Mouse (Mus musculus) central nervous system, embryonic 18 days (tissue): ENCODE measurements around the gene Ep300. TPM values are rescaled to one million over a fixed set of nuclear protein-coding genes. Genes with fewer than 3 reads are reported as not detected.

Experiments
- polyA plus RNA-seq: library from polyadenylated mRNA; depleted of rRNA; stranded (reverse); fragments of >200 nt; gene quantifications from 2 replicates; pipeline ENCODE4 v1.2.3, GENCODE M21; 2012; rRNA removed

The Ep300 gene
- polyA plus RNA-seq: 31.3 and 33.1 TPM in 2 replicates

GRCm38 (mm10) chr15:81584913-81585745 lies at the start of gene Ep300:
Gene Ep300 (plus strand): TSS chr15:81585351.

GRCm38 (mm10) chr15:81663697-81664561 lies 78.8 kb downstream of the Ep300 start, which contains the start of gene L3mbtl2:
Gene L3mbtl2 (plus strand): TSS chr15:81663889.

GRCm38 (mm10) chr15:81697175-81697574 lies 112.0 kb downstream of the Ep300 start, which contains the start of gene Chadl:
Gene Chadl (minus strand): TSS chr15:81697287.

Other genes starting within 250 kb of the Ep300 start
- 99.0 and 103 TPM in 2 replicates for gene Slc25a17, start 224.5 kb upstream of the Ep300 start, polyA plus RNA-seq
- gene St13, start 185.3 kb upstream of the Ep300 start, polyA plus RNA-seq: 81.5 and 86.0 TPM in 2 replicates
- gene Xpnpep3, start 185.2 kb upstream of the Ep300 start, polyA plus RNA-seq: 7.5 and 7.6 TPM in 2 replicates
- 0.05 and 0.08 TPM in 2 replicates for gene Dnajb7, start 177.1 kb upstream of the Ep300 start, polyA plus RNA-seq
- 201 and 228 TPM in 2 replicates for gene Rbx1, start 119.1 kb upstream of the Ep300 start, polyA plus RNA-seq
- gene L3mbtl2, start 78.5 kb downstream of the Ep300 start, polyA plus RNA-seq: 25.2 and 25.7 TPM in 2 replicates
- gene Chadl, start 111.9 kb downstream of the Ep300 start, polyA plus RNA-seq: 27.6 and 29.3 TPM in 2 replicates
- gene Zc3h7b, start 159.7 kb downstream of the Ep300 start, polyA plus RNA-seq: 78.3 and 86.5 TPM in 2 replicates
- 108 and 111 TPM in 2 replicates for gene Rangap1, start 160.2 kb downstream of the Ep300 start, polyA plus RNA-seq
- 43.3 and 46.3 TPM in 2 replicates for gene Tef, start 217.1 kb downstream of the Ep300 start, polyA plus RNA-seq